Mouse (Mus musculus) MEL-GATA-1-ER (cell line): ENCODE measurements around the gene Crlf1.
A peak's percentile ranks its signal among the peaks of the same experiment; 100 is the strongest.

Source experiments
- DNase-seq: peaks from one replicate; pipeline ENCODE4 v3.0.0-alpha.2; 2012; ENCODE audit warnings: low read depth; ENCODE audit errors: extremely low read depth

The Crlf1 gene

DNA sequence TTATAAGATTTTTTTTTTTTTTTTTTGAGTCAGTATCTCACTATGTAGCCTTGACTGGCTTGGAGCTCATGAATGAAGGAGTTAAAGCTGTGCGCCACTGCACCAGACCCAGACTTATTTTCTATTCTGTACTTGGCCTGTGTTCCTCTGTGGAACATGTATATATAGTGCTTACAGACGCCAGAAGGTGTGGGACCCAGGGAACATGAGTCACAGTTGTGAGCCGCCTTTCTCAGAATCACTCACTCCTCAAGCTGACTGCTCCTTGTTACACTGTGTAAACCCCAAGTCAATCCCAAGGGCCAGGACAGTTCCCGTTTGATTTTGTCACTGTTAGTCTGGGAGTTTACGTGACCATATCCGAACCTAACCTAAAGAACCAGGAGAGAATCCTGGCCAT, 26.1 kb downstream of the Crlf1 start:
- no peak for DNase-seq

DNA sequence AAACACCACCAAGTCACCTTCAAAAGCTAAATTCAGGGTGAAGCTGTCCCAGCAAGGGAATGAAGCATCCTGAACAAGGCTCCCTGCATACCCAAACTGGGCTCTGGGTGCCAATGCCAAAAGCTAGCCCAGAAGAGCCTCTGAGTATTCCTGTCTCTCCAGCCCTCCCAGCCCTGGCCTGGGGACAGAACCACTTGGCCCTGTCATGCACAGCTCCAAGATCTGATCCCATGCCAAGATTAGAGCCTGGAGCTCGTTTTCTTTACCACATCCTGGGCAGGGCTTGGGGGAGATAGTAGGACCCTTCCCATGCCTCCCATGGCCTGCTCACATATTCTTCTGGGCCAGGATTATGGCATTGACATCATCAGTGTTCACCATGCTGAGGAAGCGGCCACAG, 26.6 kb downstream of the Crlf1 start:
- DNase-seq: no peak

GRCm38 (mm10) chr8:70522592-70523403, 29.8 kb downstream of the Crlf1 start:
- DNase-seq: peak; percentile 95

DNA sequence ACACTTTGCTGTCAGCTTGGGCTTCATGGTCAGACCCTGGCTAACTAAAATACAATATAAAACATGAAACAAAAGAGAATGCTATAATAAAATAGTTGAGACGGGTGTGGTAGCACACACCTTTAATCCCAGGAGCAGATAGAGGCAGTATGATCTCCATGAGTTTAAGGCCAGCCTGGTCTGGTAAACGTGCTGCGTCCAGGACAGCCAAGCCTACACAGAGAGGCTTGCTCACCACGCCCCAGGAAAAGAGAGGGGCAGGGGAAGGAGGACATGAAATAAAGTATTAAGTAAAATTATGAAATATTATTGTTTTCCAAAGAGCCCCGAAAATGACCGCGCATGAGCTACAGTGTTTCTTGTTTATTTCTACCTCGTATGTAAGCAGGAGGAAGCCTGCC, 34.2 kb downstream of the Crlf1 start:
- no peak for DNase-seq

DNA sequence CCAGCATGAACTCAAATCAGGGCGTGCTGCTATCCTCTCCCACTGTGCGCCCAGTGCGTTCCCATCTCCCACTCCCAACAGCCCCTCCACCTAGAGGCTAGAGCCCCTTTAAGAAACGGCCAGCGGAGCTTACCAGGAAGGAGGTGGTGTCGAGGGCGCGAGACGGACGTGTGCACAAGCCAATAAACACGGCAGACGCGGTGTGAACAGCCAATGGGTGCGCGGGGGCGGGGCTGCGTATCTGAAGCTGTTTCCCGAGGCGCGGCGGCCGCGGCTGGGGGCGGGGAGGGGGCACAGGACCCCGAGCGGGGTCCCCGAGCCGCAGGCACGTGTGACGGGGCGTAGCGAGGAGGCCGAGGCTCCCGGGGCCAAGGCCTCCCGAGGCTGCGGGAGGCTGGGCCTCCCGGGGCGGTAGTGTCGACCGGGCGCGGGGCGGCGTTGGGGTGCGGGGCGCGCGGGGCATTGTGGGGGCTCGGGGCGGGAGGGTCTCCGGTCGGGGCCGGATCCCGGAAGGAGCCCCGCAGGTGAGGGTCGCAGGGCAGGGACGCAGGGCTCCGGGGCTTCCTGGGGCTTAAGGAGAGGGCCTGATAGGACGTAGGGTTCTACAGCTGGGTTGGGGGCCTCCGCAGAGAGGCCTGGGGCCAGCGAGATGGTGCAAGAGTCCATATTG, 34.7 kb downstream of the Crlf1 start, which contains the start of the genes Fkbp8 and Kxd1:
Fkbp8 (plus strand) TSS at position 213 of the 670 bp plus-strand sequence.
Kxd1 (minus strand) TSS at position 445 of the 670 bp plus-strand sequence.
- DNase-seq: peak; percentile 80

DNA sequence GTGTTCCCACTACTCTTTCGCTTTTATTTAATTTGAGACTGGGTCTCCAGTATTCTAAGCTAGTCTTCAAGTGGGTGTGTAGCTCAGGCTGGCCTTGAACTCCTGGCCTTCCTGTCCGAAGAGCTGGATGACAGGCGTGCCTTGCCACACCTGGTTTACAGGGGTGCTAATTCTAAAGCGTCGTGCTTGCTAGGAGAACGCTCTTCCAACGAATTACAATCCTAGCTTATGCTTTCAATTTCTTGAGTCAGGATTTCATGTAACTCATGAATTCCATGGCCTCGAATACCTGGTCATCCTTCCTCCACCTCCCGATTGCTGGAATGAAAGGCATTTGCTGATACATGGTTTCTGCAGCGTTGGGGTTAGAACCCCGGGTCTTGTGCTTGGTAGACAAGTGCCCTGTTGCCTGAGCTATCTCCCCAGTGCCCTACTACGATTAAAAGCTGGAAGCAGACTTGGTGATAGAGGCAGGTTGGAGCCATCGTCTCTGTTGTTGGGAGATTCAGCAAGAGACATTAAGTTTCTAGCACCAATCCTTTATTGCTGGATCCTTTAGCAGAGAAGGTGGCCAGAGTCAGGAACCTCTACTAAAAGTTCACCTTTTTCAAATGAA, 35.3 kb downstream of the Crlf1 start:
- no peak for DNase-seq

GRCm38 (mm10) chr8:70529299-70529698, 36.3 kb downstream of the Crlf1 start:
- DNase-seq: no peak

DNA sequence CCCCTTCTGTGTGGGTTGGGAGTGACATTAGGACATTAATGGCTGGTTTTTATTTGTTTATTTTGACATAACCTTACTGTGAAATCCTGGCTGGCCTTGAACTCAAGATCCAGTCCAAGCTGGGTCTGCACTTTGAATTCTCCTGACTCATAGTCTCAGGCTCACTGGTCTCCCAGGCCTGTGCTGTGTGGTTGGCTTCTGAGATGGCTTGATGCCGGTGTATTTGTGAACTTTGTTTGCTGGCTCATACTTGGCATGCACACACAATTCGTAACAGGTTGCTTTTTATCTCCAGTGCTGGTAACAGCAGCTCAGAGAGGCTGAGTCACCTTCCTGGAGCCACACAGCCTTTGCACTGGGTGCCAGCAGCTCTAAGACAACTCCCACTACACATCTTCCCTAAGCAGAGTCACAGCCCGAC, 36.8 kb downstream of the Crlf1 start:
- no peak for DNase-seq

GRCm38 (mm10) chr8:70530314-70530713, 37.4 kb downstream of the Crlf1 start:
- DNase-seq: no peak

DNA sequence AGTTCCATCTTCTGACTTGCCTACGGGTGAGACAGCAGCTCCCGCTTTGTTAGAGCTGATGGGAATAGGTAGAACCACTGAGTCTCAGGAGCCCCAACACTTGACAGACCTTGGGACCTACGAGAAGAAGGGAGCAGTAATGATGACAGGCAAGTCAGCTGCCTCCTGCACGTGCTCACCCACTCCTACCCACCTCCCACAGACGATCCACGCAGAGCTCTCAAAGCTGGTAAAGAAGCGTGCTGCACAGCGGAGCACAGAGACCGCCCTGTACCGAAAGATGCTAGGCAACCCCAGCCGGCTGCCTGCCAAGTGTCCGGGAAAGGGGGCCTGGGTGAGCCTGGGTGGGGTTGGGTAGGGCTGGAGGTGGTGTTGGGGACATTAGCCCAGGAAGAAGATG, 41.3 kb downstream of the Crlf1 start:
- DNase-seq: no peak

DNA sequence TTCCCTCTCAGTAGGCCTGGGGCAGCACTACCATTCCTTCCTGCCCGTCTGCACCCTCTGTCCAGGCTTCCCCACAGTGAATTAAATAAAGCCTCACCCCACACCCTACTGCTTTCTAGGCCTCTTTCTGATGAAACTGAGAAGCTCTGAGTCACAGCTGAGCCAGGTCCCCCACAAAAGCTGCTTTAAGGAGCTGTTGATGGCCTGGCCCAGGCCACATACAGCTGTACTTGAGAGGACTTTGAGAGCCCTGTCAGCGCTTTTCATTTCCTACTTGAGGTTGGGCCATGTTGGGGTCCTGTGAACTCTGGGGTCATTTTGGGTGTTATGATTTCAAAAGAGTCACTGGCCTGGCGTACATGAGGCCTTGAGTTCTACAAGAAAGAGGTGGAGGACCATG, 42.3 kb downstream of the Crlf1 start:
- no peak for DNase-seq

DNA sequence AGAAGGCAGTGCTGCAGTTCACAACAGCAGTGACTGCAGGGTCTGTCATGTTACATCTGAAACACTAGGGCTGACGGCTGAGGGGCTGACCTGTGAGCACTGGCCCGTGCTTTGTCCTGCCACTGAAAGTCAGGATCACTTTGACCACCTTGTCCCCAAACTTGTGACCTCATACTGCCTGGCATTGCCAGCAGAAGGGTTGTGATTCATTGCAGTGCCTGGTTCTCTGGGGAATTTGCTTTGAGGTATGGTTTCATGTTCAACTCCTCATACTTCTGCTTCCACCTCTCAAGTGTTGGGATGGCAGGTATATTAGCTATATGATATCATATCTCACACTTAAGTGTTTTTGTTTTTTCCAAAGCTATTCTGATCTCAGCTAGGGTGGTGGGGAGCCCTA, 42.7 kb downstream of the Crlf1 start:
- DNase-seq: no peak

- no peak for DNase-seq
Observed at GRCm38 (mm10) chr8:70538024-70538579, 45.1 kb downstream of the Crlf1 start.

DNA sequence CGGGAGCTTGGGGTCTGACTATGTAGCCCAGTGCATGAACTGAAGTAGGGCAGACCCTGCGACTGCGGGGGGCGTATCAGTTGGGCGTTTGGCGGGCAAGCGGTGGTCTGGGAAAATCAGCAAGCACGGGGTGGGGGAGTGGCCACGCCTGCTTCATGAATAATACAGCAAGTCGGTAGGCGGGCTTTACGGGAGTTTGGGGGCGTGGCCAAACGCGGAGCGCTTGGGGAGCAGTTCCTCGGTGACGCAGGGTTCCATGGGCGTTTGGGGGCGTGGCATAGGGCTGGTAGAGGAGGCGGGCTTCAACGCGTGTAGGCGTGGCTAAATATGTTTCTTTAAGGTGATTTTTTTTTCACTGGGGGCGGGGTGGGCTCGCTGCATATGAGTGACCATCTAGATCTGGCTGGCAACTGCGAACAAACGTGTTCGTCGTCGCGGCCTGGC, 45.7 kb downstream of the Crlf1 start:
- peak; percentile 86 for DNase-seq

- DNase-seq: peak; percentile 97
Observed at GRCm38 (mm10) chr8:70539077-70539813, 46.3 kb downstream of the Crlf1 start, which contains the start of gene Ell. Gene Ell, plus strand, starts transcription at chr8:70539457.

- DNase-seq: no peak
Observed at GRCm38 (mm10) chr8:70540013-70540506, 47.1 kb downstream of the Crlf1 start.

- DNase-seq: no peak
Observed at GRCm38 (mm10) chr8:70540507-70541071, 47.6 kb downstream of the Crlf1 start.

DNA sequence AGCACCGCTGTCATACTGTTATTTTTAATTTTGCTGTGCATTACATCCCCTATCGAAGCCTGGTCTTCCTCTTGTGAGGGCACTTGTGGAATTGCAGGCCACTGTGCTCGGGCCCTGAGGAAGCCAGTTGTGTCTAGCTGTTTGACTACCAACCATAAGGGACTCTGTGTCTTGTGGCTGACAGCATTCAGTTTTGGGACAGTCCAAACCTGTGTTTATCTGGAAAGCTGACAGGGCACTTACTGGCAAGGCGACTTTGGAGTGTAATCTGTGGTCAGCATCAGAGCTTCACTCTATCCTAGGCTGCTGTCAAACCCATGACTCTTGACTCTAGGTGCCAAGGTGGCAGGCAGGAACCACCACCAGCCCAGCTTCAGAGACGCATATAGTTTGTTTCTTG, 48.1 kb downstream of the Crlf1 start:
- DNase-seq: no peak

GRCm38 (mm10) chr8:70544200-70544687, 51.3 kb downstream of the Crlf1 start:
- DNase-seq: no peak

DNA sequence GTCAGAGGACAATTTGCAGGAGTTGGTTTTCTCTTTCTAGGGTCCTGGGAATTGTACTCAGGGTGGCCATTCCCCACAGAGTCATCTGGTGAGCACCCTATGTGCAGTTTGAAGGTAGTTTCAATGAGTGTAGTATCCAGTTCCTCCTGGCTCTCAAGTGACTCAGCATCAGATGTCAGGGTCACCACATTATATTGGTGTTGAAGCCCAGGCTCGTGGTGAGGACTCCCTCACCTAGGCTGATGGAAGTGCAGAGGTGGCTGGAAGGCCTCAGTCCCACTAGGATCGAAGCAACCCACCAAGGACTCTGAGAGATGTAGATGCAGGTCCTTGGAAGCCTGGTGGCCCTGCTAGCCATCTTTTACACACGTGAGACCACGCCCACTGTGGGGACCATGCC, 53.5 kb downstream of the Crlf1 start:
- no peak for DNase-seq
